Mouse (Mus musculus) mesoderm, embryonic 11.5 days (tissue): Measurements from ENCODE around the gene Rnf150.

Source experiments
- DNase-seq: peaks from one replicate; pipeline ENCODE4 v3.0.0-alpha.2; 2012; ENCODE audit warnings: low read depth, low spot score

Rnf150 gene

GRCm38 (mm10) chr8:82943223-82944006, 80.3 kb downstream of the Rnf150 start:
- DNase-seq: peak; percentile 41

DNA sequence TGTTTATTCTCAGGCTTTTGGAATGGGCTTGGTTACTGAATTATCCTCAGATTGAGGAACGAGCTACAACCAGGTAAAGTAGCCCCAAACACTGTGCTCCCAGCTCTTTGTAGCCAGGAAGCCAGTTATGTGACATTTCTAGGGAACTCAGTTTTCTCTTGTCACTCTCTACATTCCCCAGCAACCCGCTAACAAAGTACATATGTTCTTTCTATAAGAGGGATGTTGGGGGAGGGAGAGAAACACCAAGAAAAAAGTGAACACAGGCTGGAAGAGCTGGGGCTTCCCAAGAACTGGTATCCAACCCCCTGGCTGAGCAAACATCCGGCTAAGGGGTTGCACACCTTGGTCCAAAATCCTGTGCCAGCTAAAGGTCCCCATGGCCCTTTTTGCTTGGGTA, 82.7 kb downstream of the Rnf150 start:
- DNase-seq: no peak

DNA sequence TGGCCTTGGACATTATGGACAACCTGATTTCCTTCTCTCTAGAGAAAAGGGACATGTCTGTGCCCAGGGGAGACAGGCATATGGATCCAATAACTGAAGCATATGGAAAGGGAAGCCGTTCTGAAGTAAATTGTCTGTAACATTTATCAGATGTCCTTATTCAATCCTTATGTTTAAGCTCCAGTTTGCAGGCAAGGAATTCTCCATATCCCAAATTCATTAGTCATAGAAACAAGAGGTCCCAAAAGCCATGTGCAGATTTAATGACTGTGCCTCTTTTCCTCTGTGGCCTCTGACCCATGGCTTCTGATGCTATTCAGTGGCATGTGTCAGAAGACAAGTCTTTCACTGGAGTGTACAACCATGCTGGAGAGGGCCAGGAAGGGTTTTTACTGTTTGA, 83.5 kb downstream of the Rnf150 start:
- DNase-seq: peak; percentile 28

- no peak for DNase-seq
Observed at GRCm38 (mm10) chr8:82955162-82955754, 92.1 kb downstream of the Rnf150 start.

DNA sequence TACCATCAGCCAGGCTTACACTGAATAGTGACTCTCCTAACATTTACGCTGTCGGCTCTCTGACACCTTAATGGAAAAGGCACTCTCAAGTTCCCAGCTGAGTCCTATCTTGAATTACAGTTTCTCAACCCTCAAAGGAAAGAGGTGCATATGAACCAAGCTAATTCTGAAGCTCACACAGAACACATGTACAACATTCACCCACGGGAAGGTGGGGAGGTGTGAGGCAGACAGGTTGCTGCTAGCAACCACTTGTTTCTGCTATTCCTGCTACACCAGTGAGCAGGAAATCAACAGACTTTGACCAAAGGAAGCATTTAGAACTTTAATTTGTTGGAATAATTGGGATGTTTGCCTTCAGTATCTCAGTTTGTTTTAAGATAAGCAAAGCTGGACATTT, 96.3 kb downstream of the Rnf150 start:
- DNase-seq: no peak

- no peak for DNase-seq
Observed at GRCm38 (mm10) chr8:82959980-82960610, 96.9 kb downstream of the Rnf150 start.

DNA sequence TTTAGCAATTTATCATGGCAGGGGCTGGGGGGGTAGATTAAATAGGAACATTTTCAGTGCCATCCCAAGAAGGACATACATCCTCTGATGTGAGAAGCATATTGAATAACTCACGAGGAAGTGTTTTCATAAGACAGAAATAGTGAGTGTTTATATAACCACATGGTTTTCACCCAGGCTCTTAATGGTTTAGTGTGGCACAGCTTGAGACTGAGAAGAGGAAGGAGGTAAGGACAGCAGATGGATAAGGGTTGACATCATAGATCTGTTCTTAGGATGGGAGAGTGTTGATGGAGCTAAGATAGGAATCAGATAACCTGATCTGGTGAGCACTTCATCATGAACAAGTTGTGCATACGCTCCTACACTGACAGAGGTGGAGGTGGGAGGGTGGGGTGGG, 101.4 kb downstream of the Rnf150 start:
- no peak for DNase-seq

- no peak for DNase-seq
Observed at GRCm38 (mm10) chr8:82967879-82968678, 104.9 kb downstream of the Rnf150 start.

DNA sequence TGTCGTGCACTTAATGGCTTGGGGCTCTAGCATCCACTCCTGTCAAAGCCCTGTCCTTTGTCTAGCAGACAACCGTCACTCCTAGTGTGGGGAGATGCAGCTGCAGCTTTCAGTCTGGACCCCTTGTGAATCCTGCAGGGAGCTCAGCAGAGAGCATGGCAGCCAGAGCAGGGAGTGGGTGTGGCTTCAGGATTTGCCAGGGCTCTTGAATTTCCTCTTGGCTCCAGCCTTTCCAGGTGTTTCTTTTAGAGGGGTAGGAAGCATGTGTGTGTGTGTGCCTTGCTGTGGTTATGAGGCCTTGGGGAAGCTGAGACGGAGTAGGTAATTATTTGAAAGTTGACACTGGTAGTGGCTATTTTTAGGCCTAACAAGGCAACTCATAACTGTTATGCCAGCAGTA, 106.8 kb downstream of the Rnf150 start:
- DNase-seq: peak; percentile 17

DNA sequence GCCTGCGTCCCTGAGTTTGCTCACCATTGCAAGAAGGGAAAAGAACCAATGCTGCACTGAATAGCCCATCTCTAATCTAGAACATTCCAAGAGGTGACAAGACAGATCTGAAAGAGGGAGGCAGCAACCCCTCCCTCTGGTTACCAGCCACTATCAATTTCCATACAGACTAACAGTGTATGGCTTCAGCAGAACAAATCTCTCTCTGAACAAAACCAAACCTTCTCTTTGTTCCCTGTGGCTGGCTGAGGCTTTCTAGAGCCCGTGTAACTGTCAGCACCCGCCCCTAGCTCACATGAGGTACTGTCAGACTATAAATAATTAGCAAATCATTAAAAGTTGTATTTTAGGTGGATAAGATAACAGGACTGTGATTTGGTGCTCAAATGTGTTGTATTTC, 109.7 kb downstream of the Rnf150 start:
- DNase-seq: no peak

GRCm38 (mm10) chr8:82973331-82973730, 110.2 kb downstream of the Rnf150 start:
- no peak for DNase-seq

- no peak for DNase-seq
Observed at GRCm38 (mm10) chr8:82981244-82981855, 118.2 kb downstream of the Rnf150 start.

DNA sequence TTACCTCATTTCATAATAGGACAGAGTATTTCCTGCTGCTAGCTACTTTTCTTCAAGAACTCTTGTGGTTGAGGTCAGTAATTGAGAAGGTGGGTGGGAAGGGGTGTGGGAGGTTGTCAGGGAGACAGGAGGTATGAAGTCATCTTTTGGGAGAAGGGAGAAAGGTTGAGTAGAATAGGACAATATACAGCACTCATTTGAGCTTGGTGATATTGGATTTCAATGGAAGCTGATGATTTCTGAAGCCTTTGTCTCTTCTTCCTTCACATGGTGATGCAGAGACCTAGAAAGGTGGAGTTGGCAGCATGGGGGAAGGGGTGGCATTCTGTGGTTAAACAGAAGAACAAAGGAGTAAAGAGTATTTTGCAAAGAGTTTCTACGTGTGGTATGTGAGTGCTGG, 119.7 kb downstream of the Rnf150 start:
- DNase-seq: no peak

- DNase-seq: no peak
Observed at GRCm38 (mm10) chr8:82983301-82983700, 120.1 kb downstream of the Rnf150 start.

DNA sequence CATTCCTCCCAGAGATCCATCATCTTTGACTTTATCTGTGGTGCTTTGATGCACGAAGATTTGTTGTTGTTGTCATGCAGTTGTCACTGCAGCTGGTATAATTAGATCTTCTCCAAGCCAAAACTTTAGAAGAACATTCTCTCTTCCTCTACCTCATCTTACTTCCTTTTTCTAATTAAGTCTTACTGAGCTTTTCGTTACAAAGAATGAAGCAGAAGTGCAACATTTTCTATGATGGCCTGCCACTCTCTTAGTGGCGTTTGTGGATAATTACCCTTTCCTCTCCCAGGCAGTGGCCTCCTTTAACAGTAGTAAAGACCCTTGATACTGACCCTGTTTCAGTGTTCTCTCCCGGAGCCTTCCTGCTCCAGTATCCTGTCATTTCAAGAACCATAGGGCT, 128.9 kb downstream of the Rnf150 start:
- DNase-seq: no peak

DNA sequence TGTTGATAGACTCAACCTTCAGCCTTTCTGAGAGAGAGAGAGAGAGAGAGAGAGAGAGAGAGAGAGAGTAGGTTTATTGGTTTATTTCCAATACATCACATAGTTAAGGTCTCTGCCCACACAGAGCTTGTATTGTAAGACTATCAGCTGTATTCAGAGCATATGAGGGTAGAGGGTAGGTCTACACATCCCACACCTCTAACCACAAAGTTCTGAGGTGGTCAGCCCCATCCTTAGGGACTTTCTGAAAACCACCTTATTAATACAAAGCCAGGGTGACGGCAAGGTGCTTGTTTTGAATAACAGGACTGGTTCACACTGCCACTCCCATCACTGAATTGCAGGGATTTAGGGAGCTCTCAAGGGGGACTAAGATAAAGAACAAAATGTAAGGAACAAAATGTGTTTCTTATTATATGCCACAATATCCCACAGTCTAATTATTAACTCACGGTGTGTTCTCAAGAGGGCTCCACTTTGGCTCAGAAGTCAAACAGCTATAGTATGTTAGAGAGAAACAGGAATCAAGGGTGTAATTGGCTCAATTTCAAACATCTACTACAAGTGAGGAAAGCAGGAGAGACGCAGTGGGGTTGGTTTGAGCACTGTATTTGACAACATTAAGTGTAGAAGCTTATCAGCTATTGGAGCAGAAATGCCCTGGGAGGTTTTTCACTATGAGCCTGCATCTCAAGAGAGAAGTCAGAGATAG, 132.7 kb downstream of the Rnf150 start:
- DNase-seq: no peak

GRCm38 (mm10) chr8:82996843-82997242, 133.7 kb downstream of the Rnf150 start:
- no peak for DNase-seq

- DNase-seq: no peak
Observed at GRCm38 (mm10) chr8:82998778-82999177, 135.6 kb downstream of the Rnf150 start.

DNA sequence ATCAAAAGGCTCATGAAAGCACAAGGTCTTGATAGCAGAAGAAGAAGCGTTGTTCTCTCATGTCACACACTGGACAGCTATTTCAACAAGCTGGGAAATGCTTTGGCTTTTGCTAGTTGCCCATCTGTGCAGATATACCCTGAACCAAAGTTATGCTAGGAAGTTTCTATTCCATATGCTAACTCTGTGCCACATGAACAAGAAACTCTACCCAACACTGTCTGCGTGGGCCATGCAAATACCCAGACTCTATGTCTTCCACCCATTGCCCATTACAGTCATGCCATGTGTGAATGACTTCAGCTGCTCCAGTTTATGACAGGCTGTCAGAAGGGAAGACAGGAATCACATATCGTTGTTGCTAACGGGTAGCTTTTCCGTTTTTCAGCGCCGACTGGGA, 140.0 kb downstream of the Rnf150 start:
- DNase-seq: no peak

DNA sequence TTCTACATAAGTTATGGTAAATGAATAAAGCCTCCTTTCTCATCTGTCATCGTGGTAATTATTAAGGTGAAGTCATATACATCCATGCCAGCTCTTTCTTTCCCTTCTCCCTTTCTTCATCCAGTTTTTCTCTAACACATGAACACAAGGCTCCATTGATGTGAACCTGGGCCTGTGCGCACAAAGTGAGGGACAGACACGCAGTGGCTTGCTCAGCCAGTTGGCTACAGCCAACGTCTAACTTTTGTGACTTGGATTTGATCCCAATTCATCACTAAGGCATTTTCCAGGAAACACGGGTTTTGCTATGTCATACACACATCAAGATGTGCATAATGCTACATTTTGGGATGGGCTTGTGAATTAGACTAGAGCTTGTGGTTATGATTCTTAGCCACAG, 146.3 kb downstream of the Rnf150 start:
- DNase-seq: no peak

DNA sequence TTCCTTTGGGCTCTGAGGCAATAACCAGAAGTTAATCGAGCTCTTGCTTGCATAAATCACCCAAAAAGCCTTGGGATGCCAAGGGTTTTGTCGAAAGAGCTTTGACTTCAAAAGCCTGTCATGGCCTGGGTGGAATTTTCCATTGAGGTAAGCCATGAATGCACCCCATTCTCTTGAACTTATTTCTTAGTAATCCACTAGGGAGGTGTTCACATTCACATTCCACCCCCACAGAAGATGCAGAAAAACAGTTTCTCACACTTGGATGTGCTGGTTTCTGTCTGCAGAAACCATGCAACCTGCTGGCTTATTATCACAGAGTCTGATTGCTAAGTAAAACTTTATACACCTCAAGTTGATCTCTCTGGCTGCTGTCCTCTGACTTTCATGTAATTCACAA, 148.1 kb downstream of the Rnf150 start:
- no peak for DNase-seq
